Mouse (Mus musculus) myocyte (in vitro differentiated cells): ENCODE measurements around the gene 6330409D20Rik.

ENCODE experiments used
- CEBPB ChIP-seq: IDR thresholded peaks from 2 replicates; pipeline ENCODE4 v1.6.1; 2011; ENCODE audit warnings: mild to moderate bottlenecking, moderate library complexity; ENCODE audit not compliant: poor library complexity, insufficient read depth, severe bottlenecking
- MYOD1 ChIP-seq, 3 experiments: IDR thresholded peaks; one replicate each; pipeline ENCODE4 v1.6.1; 2011; ENCODE audit warnings: control low read depth in 2 of 3, low read depth in 2 of 3, mild to moderate bottlenecking in 2 of 3, moderate library complexity in 1 of 3; ENCODE audit not compliant: insufficient read length in 2 of 3, control insufficient read depth in 1 of 3
- MYOG ChIP-seq, 3 experiments: IDR thresholded peaks; one replicate each; pipeline ENCODE4 v1.6.1; 2011; ENCODE audit warnings: control low read depth in 2 of 3, low read depth in 2 of 3, mild to moderate bottlenecking in 2 of 3; ENCODE audit not compliant: insufficient read length in 2 of 3, control insufficient read depth in 1 of 3, insufficient read depth in 1 of 3
- POLR2A ChIP-seq: IDR thresholded peaks from one replicate; pipeline ENCODE4 v1.6.1; 2011; ENCODE audit warnings: low read depth, mild to moderate bottlenecking, control low read depth, moderate library complexity; ENCODE audit not compliant: insufficient read length
- SRF ChIP-seq: IDR thresholded peaks from one replicate; pipeline ENCODE4 v1.6.1; 2011; ENCODE audit warnings: low read depth; ENCODE audit not compliant: control insufficient read depth, insufficient read length
- USF1 ChIP-seq: IDR thresholded peaks from one replicate; pipeline ENCODE4 v1.6.1; 2011; ENCODE audit warnings: low read depth, mild to moderate bottlenecking, control low read depth, moderate library complexity

DNA sequence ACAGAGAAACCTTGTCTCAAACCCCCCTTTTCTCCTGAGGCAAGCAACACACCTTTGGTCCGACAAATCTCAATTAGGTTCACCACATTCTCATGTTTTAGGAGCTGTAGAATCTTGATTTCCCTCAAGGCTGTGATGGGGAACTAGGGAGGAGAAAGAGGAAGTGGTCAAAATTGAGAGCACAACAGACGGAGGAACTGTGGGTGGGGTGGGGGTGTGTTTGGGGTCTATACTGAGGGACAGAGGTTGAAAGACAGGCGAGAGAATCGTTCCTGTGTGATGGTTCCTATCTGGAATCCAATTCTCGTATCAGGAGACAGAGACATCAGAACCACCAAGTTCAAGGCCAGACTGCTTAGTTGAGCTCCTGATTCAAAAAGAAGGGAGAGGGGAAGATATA lies 30.4 kb downstream of the 6330409D20Rik start:
- TF ChIP-seq MYOD1 (IDR thresholded peaks at IDR 0.05; ENCODE audit: control insufficient read depth in 1 of 3, insufficient read length in 2 of 3, low read depth in 2 of 3) (no peak), MYOG (IDR thresholded peaks at IDR 0.05; ENCODE audit: control insufficient read depth in 1 of 3, insufficient read depth in 1 of 3, insufficient read length in 2 of 3, low read depth in 2 of 3) (no peak), POLR2A (no peak), SRF (no peak), USF1 (no peak), CEBPB (no peak)
